Mouse (Mus musculus): Measurements from ENCODE around the gene Psmd13.

Gene Psmd13

GRCm38 (mm10) chr7:140880419-140880818, 1.3 kb upstream of the Psmd13 start:
- no peak for TF ChIP-seq GATA4 (IDR thresholded peaks at IDR 0.05; ENCODE audit: insufficient replicate concordance, low read length)

DNA sequence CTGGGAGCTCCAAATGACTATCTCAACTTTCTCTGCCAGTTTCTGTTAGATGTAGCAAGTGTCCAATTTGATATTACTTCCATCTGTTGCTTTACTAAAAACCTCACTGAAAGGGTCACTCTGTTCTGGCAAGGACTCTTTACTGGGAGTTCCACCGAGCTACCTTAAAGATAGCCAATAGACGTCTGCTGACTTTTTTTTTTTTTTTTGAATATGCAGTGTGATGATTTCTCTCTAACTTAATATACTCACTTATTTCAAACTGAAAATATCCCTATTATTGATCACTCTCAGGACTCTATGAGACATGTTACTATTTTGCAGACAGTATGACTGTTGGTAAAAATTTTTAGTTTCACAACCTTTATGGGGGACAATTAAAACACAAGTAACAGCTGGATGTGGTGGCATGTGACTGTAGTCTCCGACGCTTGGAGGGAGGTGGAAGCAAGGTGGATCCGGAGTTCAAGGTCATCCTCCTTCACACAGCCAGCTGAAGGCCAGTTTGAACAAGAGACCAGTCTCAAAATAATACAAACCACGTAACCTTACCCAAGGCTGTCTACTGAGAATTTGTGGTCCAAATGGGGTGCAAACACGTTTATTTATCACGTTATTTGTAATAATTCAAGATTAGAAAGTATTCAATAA, 778 bp upstream of the Psmd13 start:
- TF ChIP-seq GATA4 (IDR thresholded peaks at IDR 0.05; ENCODE audit: insufficient replicate concordance, low read length): no peak

GRCm38 (mm10) chr7:140882469-140882803, 668 bp downstream of the Psmd13 start:
- TF ChIP-seq GATA4 (IDR thresholded peaks at IDR 0.05; ENCODE audit: insufficient replicate concordance, low read length): no peak

DNA sequence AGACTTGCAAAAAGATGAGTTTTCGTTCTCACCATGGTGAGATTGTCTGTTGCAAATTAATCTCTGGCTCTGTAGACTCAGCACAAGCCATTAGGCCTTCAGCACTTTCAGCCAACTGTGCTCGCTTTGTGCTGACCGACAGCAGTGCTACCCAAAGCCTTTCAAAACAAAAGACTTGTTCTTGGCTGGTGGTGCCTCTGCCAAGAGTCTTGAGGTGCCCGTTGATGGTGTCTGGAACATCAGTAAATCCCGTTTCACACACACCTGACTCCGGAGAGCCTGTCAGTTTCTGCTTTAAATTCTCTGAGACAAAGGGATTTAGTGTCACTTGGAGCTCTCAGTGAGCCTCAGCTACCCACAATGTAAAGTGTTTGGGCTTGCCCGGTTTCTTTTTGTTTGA, 12.3 kb downstream of the Psmd13 start:
- TF ChIP-seq GATA4 (IDR thresholded peaks at IDR 0.05; ENCODE audit: insufficient replicate concordance, low read length): no peak

GRCm38 (mm10) chr7:140894611-140895010, 12.8 kb downstream of the Psmd13 start:
- no peak for TF ChIP-seq GATA4 (IDR thresholded peaks at IDR 0.05; ENCODE audit: insufficient replicate concordance, low read length)

- no peak for TF ChIP-seq GATA4 (IDR thresholded peaks at IDR 0.05; ENCODE audit: insufficient replicate concordance, low read length)
These were observed 16.1 kb downstream of the Psmd13 start for GRCm38 (mm10) chr7:140897863-140898262.

GRCm38 (mm10) chr7:140899121-140899520, 17.4 kb downstream of the Psmd13 start:
- TF ChIP-seq GATA4 (IDR thresholded peaks at IDR 0.05; ENCODE audit: insufficient replicate concordance, low read length): no peak

DNA sequence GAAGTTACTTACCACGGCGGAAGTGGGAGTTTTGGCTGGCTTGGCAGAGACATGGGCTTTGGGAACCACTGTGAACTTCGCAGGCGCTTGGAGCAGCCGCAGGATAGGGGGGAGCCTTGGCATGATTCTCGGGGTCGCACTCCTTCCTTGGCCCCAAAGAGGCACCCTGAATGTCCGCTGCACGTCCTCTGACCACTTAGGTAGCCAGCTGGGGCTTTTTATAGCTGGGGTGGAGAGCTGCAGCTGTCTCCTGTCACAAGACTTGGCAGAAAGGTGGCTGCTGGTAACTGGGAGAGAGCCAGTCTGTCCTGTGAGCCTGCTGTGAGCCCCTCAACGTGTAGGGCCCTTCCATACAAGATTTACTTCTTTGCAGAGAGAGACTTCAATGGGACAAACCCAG, 18.5 kb downstream of the Psmd13 start, which contains the start of gene Cox8b:
Gene Cox8b, minus strand, starts transcription at position 227 of the 400 bp plus-strand sequence.
- TF ChIP-seq GATA4 (IDR thresholded peaks at IDR 0.05; ENCODE audit: insufficient replicate concordance, low read length): no peak

- TF ChIP-seq GATA4 (IDR thresholded peaks at IDR 0.05; ENCODE audit: insufficient replicate concordance, low read length): no peak
These were observed 20.5 kb downstream of the Psmd13 start for GRCm38 (mm10) chr7:140902036-140902875.

GRCm38 (mm10) chr7:140903212-140903611, 21.4 kb downstream of the Psmd13 start:
- no peak for TF ChIP-seq GATA4 (IDR thresholded peaks at IDR 0.05; ENCODE audit: insufficient replicate concordance, low read length)

- TF ChIP-seq GATA4 (IDR thresholded peaks at IDR 0.05; ENCODE audit: insufficient replicate concordance, low read length): no peak
These were observed 23.9 kb downstream of the Psmd13 start for GRCm38 (mm10) chr7:140905642-140906081.

DNA sequence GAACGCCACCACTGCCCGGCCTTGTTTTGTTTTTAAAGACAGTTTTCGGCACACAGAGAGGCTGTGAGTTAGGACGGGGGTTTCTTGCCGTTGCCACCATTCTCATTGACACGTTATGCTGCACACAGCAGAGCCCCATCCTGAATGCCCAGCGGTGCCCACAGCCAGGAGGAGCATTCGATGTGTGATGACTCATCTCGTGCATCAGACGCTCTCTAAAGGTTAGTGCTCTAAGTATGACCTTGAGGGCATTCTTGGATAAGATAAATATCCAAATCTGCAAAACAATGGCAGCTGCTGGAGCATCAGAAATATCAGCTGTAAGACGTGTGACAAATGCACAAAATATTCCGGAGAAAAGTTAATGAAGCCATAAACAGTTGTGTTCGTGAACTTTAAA, 25.4 kb downstream of the Psmd13 start:
- TF ChIP-seq GATA4 (IDR thresholded peaks at IDR 0.05; ENCODE audit: insufficient replicate concordance, low read length): no peak

GRCm38 (mm10) chr7:140907697-140908096, 25.9 kb downstream of the Psmd13 start:
- no peak for TF ChIP-seq GATA4 (IDR thresholded peaks at IDR 0.05; ENCODE audit: insufficient replicate concordance, low read length)

GRCm38 (mm10) chr7:140908181-140908580, 26.4 kb downstream of the Psmd13 start:
- no peak for TF ChIP-seq GATA4 (IDR thresholded peaks at IDR 0.05; ENCODE audit: insufficient replicate concordance, low read length)

- no peak for TF ChIP-seq GATA4 (IDR thresholded peaks at IDR 0.05; ENCODE audit: insufficient replicate concordance, low read length)
These were observed 26.9 kb downstream of the Psmd13 start for GRCm38 (mm10) chr7:140908634-140909107.

GRCm38 (mm10) chr7:140912293-140912692, 30.5 kb downstream of the Psmd13 start:
- no peak for TF ChIP-seq GATA4 (IDR thresholded peaks at IDR 0.05; ENCODE audit: insufficient replicate concordance, low read length)
